Mouse (Mus musculus) heart, embryonic 12.5 days (tissue): ENCODE results near the gene Gm5168. TPM values are rescaled to one million over a fixed set of nuclear protein-coding genes. Genes with fewer than 3 reads are reported as not detected.
"Not testable (repeated sequence)": the region's sequence is repeated elsewhere in the genome, so short reads cannot be mapped to it uniquely, and the experiment has no call there.

ENCODE experiments used
- ATAC-seq: fragments of 200-750 bp; cut with Nextera tagmentation; 2 replicates; pipeline ENCODE4 v1.8.0; 2017; ENCODE audit warnings: moderate TSS enrichment, moderate library complexity; ENCODE audit not compliant: insufficient number of reproducible peaks, low FRiP score
- H3K27ac ChIP-seq: fragments of 300-500 bp; sonication (generic); 2 replicates; pipeline ENCODE4 v1.5.1; 2016; ENCODE audit warnings: mild to moderate bottlenecking, moderate library complexity; ENCODE audit not compliant: poor library complexity, severe bottlenecking
- H3K27me3 ChIP-seq: fragments of 300-500 bp; sonication (generic); replicated peaks from 2 replicates; pipeline ENCODE4 v1.6.1; 2016; ENCODE audit warnings: mild to moderate bottlenecking, moderate library complexity
- H3K36me3 ChIP-seq: fragments of 300-500 bp; sonication (generic); 2 replicates; pipeline ENCODE4 v1.6.1; 2016; ENCODE audit warnings: mild to moderate bottlenecking, moderate library complexity
- H3K4me1 ChIP-seq: fragments of 300-500 bp; sonication (generic); replicated peaks from 2 replicates; pipeline ENCODE4 v1.6.1; 2016; ENCODE audit warnings: mild to moderate bottlenecking
- H3K4me2 ChIP-seq: fragments of 300-500 bp; sonication (generic); 2 replicates; pipeline ENCODE4 v1.6.1; 2016; ENCODE audit warnings: mild to moderate bottlenecking, moderate library complexity
- H3K4me3 ChIP-seq: fragments of 300-500 bp; sonication (generic); 2 replicates; pipeline ENCODE4 v1.5.1; 2016; ENCODE audit warnings: mild to moderate bottlenecking
- H3K9ac ChIP-seq: fragments of 300-500 bp; sonication (generic); 2 replicates; pipeline ENCODE4 v1.6.1; 2016; ENCODE audit warnings: mild to moderate bottlenecking, moderate library complexity
- H3K9me3 ChIP-seq: fragments of 300-500 bp; sonication (generic); replicated peaks from 2 replicates; pipeline ENCODE4 v1.6.1; 2016; ENCODE audit warnings: mild to moderate bottlenecking, moderate library complexity
- WGBS: fragments of 180-500 bp; shearing (Covaris S2); methylation state at CpG from one replicate; pipeline ENCODE4 v1.1.7; 2016; 5-methylcytosine and 5-hydroxymethylcytosine counted together
- polyA plus RNA-seq: library from polyadenylated mRNA; unstranded; fragments of >200 nt; fragmentation: Nextera tagmentation; extraction: Ambion mirVana; gene quantifications from 2 replicates; pipeline ENCODE4 v1.2.1, GENCODE M21; 2016

Gm5168 gene
- not detected in 2 replicates for polyA plus RNA-seq

DNA sequence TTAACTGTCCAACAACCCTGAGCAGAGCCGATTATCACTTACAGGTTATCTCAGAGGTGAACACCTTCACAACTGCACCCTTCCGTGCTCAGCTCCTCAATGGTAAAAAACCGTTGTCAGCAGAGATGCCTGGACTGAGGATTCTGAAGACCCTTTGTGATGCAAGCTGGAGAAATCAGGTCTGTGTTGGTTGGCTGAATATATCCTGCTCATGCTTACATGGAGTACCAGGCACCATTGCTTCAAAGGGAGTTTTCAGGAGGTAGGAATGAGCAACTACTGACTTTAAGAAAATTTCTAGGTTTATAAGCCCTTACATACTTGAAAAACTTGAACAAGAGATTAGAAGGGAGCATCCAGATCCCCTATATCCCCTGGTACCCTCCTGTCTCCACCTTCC lies at the start of gene Gm5168:
Gene Gm5168 (minus strand): TSS at position 101 of the 400 bp plus-strand sequence.
- 69% methylated on average over 2 of the region's 3 CpGs for WGBS
- ATAC-seq, H3K4me1 ChIP-seq, H3K4me2 ChIP-seq, H3K9me3 ChIP-seq, H3K9ac ChIP-seq, H3K4me3 ChIP-seq, H3K27ac ChIP-seq, H3K27me3 ChIP-seq, H3K36me3 ChIP-seq: not testable (repeated sequence)

Other genes with a start within 250 kb of the Gm5168 start
- not detected in 2 replicates for gene Gm2012, start 180.3 kb upstream of the Gm5168 start, polyA plus RNA-seq